Mouse (Mus musculus) hindbrain, embryonic 16.5 days (tissue): ENCODE data around the gene Rps28. TPM values are rescaled to one million over a fixed set of nuclear protein-coding genes. Genes with fewer than 3 reads are reported as not detected.

ENCODE experiments used
- ATAC-seq: fragments of 200-750 bp; cut with Nextera tagmentation; 2 replicates; pipeline ENCODE4 v1.8.0; 2017; ENCODE audit warnings: moderate TSS enrichment, moderate library complexity
- H3K27ac ChIP-seq: fragments of 300-500 bp; sonication (generic); 2 replicates; pipeline ENCODE4 v1.5.1; 2014; ENCODE audit warnings: low read depth, mild to moderate bottlenecking, control low read depth, low read length, moderate library complexity
- H3K27me3 ChIP-seq: fragments of 300-500 bp; sonication (generic); replicated peaks from 2 replicates; pipeline ENCODE4 v1.6.1; 2014; ENCODE audit warnings: low read length; ENCODE audit not compliant: control insufficient read depth, insufficient read depth
- H3K36me3 ChIP-seq: fragments of 300-500 bp; sonication (generic); 2 replicates; pipeline ENCODE4 v1.6.1; 2014; ENCODE audit warnings: mild to moderate bottlenecking, low read length, moderate library complexity, mixed read lengths; ENCODE audit not compliant: control insufficient read depth, insufficient read depth
- H3K4me1 ChIP-seq: fragments of 300-500 bp; sonication (generic); 2 replicates; pipeline ENCODE4 v1.6.1; 2014; ENCODE audit warnings: low read depth, low read length; ENCODE audit not compliant: control insufficient read depth, insufficient read depth
- H3K4me2 ChIP-seq: fragments of 300-500 bp; sonication (generic); 2 replicates; pipeline ENCODE4 v1.6.1; 2014; ENCODE audit warnings: mild to moderate bottlenecking, low read length, control low read depth, moderate library complexity
- H3K4me3 ChIP-seq: fragments of 300-500 bp; sonication (generic); 2 replicates; pipeline ENCODE4 v1.5.1; 2014; ENCODE audit warnings: mild to moderate bottlenecking, low read length, control low read depth, moderate library complexity
- H3K9ac ChIP-seq: fragments of 300-500 bp; sonication (generic); 2 replicates; pipeline ENCODE4 v1.6.1; 2014; ENCODE audit warnings: low read depth, mild to moderate bottlenecking, control low read depth, low read length, moderate library complexity
- H3K9me3 ChIP-seq: fragments of 300-500 bp; sonication (generic); 2 replicates; pipeline ENCODE4 v1.6.1; 2014; ENCODE audit warnings: mild to moderate bottlenecking, low read length, moderate library complexity; ENCODE audit not compliant: control insufficient read depth
- WGBS: fragments of 180-500 bp; shearing (Covaris S2); extraction: QIAGEN DNeasy Blood & Tissue Kit; methylation state at CpG from one replicate; pipeline ENCODE4 v1.1.7; 2014; 5-methylcytosine and 5-hydroxymethylcytosine counted together
- polyA plus RNA-seq: library from polyadenylated mRNA; unstranded; fragments of >200 nt; fragmentation: Nextera tagmentation; extraction: Ambion mirVana; gene quantifications from 2 replicates; pipeline ENCODE4 v1.2.1, GENCODE M21; 2015

Rps28 gene
- polyA plus RNA-seq, 1 experiment from 2014 or later = 392 TPM

DNA sequence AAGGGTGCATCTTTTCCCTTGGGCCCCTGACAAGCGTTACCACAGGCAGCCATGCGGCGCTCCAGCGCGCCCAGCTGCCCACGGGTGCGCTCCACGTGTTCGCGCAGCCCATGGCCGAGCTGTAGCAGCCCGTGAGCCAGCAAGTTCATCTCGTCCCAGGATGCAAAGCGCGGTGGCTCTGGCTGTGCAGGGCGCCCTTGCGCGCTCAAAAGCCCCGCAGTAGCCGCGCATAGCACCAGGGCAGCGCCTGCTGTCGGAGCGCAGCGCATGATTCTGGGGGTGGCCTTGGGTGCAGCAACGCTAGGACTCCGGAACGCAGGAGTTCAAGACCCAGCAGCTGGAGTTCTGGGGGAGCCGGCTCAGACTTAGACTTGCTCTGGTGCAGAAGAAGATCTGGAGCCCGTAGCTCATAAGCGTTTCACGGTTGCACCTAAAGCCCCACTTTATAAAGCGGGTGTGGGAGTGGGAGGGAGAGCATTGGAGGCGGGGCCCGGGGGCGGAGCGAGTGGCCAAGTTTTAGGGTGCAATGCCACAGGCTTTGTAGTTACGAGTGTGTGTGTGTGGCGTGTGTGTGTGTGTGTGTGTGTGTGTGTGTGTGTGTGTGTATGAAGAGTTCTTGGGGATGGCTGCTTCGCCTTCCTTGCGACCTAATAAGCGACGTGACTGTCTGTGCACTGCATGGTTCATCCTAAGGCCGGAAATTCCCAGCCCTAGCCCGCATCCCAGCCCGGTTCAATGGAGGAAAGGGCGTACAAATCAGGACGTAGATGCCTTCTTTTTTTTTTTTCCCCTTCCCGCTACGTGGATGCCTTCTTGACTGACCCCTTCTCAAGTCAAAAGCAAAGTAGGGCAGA lies 43.0 kb downstream of the Rps28 start, which contains the start of gene Angptl4:
TSS of gene Angptl4 (minus strand) at position 707 of the 854 bp plus-strand sequence.
- H3K4me2 ChIP-seq = peak within 1 kb of the TSS; percentile 76
- peaks cover 16% of the 10 kb centered on the region for H3K4me1 ChIP-seq
- peak within 1 kb of the TSS; percentile 61 for H3K9ac ChIP-seq
- WGBS = 1% methylated on average over 47 of the region's 50 CpGs
- H3K4me3 ChIP-seq = peak within 1 kb of the TSS; percentile 45
- H3K27me3 ChIP-seq = no peaks in the 10 kb centered on the region
- peak within 1 kb of the TSS; percentile 52 for H3K27ac ChIP-seq
- no peaks in the 10 kb centered on the region for H3K36me3 ChIP-seq
- peak; percentile 87 for ATAC-seq
- no peaks in the 10 kb centered on the region for H3K9me3 ChIP-seq

- Histone ChIP-seq H3K4me1 (peaks cover 16% of the 10 kb centered on the region), H3K4me3 (peak overlapping the region; percentile 45), H3K9me3 (no peaks in the 10 kb centered on the region), H3K27me3 (no peaks in the 10 kb centered on the region), H3K9ac (no peak overlapping the region), H3K36me3 (no peaks in the 10 kb centered on the region), H3K4me2 (peak overlapping the region; percentile 76), H3K27ac (peak overlapping the region; percentile 18)
- no peak for ATAC-seq
- 80% methylated on average over 5 of the region's 5 CpGs for WGBS
Measured at GRCm38 (mm10) chr17:33780431-33780830, 43.9 kb downstream of the Rps28 start.

GRCm38 (mm10) chr17:33779967-33780295 lies 44.4 kb downstream of the Rps28 start:
- H3K4me1 ChIP-seq = peaks cover 16% of the 10 kb centered on the region
- no peak overlapping the region for H3K4me3 ChIP-seq
- H3K27ac ChIP-seq = peak overlapping the region; percentile 14
- no peaks in the 10 kb centered on the region for H3K36me3 ChIP-seq
- no peaks in the 10 kb centered on the region for H3K9me3 ChIP-seq
- H3K27me3 ChIP-seq = no peaks in the 10 kb centered on the region
- WGBS = 88% methylated on average over 5 of the region's 5 CpGs
- no peak for ATAC-seq
- peak overlapping the region; percentile 41 for H3K4me2 ChIP-seq
- no peak overlapping the region for H3K9ac ChIP-seq

GRCm38 (mm10) chr17:33779271-33779966 lies 44.9 kb downstream of the Rps28 start:
- 46% methylated on average over 9 of the region's 9 CpGs for WGBS
- peak overlapping the region; percentile 41 for H3K4me2 ChIP-seq
- no peaks in the 10 kb centered on the region for H3K9me3 ChIP-seq
- peak overlapping the region; percentile 78 for H3K27ac ChIP-seq
- no peaks in the 10 kb centered on the region for H3K36me3 ChIP-seq
- peaks cover 16% of the 10 kb centered on the region for H3K4me1 ChIP-seq
- H3K27me3 ChIP-seq = no peaks in the 10 kb centered on the region
- ATAC-seq = peak; percentile 93
- H3K4me3 ChIP-seq = peak overlapping the region; percentile 18; the same call in 1 of the 2 replicates
- H3K9ac ChIP-seq = no peak overlapping the region

DNA sequence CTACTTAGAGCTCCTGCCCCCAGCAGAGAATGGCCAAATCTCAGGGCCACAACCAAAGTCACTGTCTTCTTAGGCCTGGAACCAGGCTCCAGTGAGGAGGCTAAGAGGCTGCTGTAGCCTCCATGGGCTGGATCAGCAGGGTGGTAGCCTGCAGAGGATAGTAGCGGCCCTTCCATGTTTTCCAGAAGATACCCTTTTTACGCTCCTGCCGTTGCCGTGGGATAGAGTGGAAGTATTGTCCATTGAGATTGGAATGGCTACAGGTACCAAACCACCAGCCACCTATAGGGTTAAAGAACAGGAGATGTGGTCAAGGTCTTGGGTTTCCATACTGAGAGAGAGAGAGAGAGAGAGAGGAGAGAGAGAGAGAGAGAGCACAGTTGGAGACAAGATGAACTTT lies 49.1 kb downstream of the Rps28 start:
- Histone ChIP-seq H3K36me3 (no peaks in the 10 kb centered on the region), H3K4me3 (no peak overlapping the region), H3K4me1 (peaks cover 7% of the 10 kb centered on the region; the same call in 1 of the 2 replicates), H3K4me2 (no peak overlapping the region), H3K27me3 (no peaks in the 10 kb centered on the region), H3K27ac (no peak overlapping the region), H3K9me3 (no peaks in the 10 kb centered on the region), H3K9ac (no peak overlapping the region)
- ATAC-seq = no peak
- WGBS = 97% methylated on average over 4 of the region's 4 CpGs

GRCm38 (mm10) chr17:33774573-33775155 lies 49.7 kb downstream of the Rps28 start:
- Histone ChIP-seq H3K27ac (no peak overlapping the region), H3K9ac (no peak overlapping the region), H3K36me3 (no peaks in the 10 kb centered on the region), H3K27me3 (no peaks in the 10 kb centered on the region), H3K9me3 (no peaks in the 10 kb centered on the region), H3K4me3 (no peak overlapping the region), H3K4me2 (no peak overlapping the region), H3K4me1 (peaks cover 7% of the 10 kb centered on the region; the same call in 1 of the 2 replicates)
- no peak for ATAC-seq
- 93% methylated on average over 8 of the region's 8 CpGs for WGBS

GRCm38 (mm10) chr17:33773871-33774572 lies 50.3 kb downstream of the Rps28 start:
- ATAC-seq = no peak
- H3K9ac ChIP-seq = no peak overlapping the region
- H3K4me3 ChIP-seq = no peak overlapping the region
- no peaks in the 10 kb centered on the region for H3K27me3 ChIP-seq
- no peak overlapping the region for H3K27ac ChIP-seq
- H3K4me1 ChIP-seq = peaks cover 4% of the 10 kb centered on the region; the same call in 1 of the 2 replicates
- WGBS = 92% methylated on average over 6 of the region's 6 CpGs
- H3K4me2 ChIP-seq = no peak overlapping the region
- H3K9me3 ChIP-seq = no peaks in the 10 kb centered on the region
- H3K36me3 ChIP-seq = no peaks in the 10 kb centered on the region

GRCm38 (mm10) chr17:33773426-33773825 lies 50.9 kb downstream of the Rps28 start:
- ATAC-seq = no peak
- 86% methylated on average over 6 of the region's 6 CpGs for WGBS
- no peak overlapping the region for H3K27ac ChIP-seq

More at GRCm38 (mm10) chr17:33773426-33773825, 50.9 kb downstream of the Rps28 start:
- no peaks in the 10 kb centered on the region for H3K9me3 ChIP-seq
- H3K9ac ChIP-seq = no peak overlapping the region
- H3K4me2 ChIP-seq = no peak overlapping the region
- H3K27me3 ChIP-seq = no peaks in the 10 kb centered on the region
- H3K36me3 ChIP-seq = no peaks in the 10 kb centered on the region
- no peak overlapping the region for H3K4me3 ChIP-seq
- H3K4me1 ChIP-seq = 0 out of 2 replicates have a peak, but pooled peaks cover 2% of the 10 kb centered on the region
